ENCODE assay signal across 8 mouse cellular contexts in genomic region chr2:165825964-165826712, GRCm38 (mm10).
DNase-seq lines count a peak whose midpoint lies in the region; ATAC-seq and TF ChIP-seq lines count a peak whose summit lies in the region.

No protein-coding gene starts in this region.

- H3K4me3 ChIP-seq in embryonic fibroblast, embryonic 13.5 days (ENCODE audit: insufficient read depth, low read length), result no peak overlapping the region
- H3K4me3 ChIP-seq in heart, embryonic 14.5 days (ENCODE audit: control insufficient read depth in 1 of 2, insufficient read depth in 1 of 2, low read depth in 1 of 2, low read length in 2 of 2), result no peak overlapping the region
- H3K4me3 ChIP-seq in liver, embryonic 13.5 days (replicated peaks), result no peak overlapping the region
- H3K4me3 ChIP-seq in neural tube, embryonic 13.5 days, result no peak overlapping the region

- H3K4me2 ChIP-seq in heart, embryonic 14.5 days (ENCODE audit: low read length), result no peak overlapping the region
- H3K4me2 ChIP-seq in liver, embryonic 13.5 days, result no peak overlapping the region
- no peak overlapping the region for H3K4me2 ChIP-seq in neural tube, embryonic 13.5 days

- no peak overlapping the region for H3K27ac ChIP-seq in embryonic fibroblast, embryonic 13.5 days (ENCODE audit: insufficient read depth, low read length)
- H3K27ac ChIP-seq in heart, embryonic 14.5 days (replicated peaks in 1 of 2; ENCODE audit: control insufficient read depth in 1 of 2, insufficient read depth in 1 of 2, low read depth in 2 of 2, low read length in 2 of 2), result no peak overlapping the region
- H3K27ac ChIP-seq in liver, embryonic 13.5 days, result no peak overlapping the region
- no peak overlapping the region for H3K27ac ChIP-seq in neural tube, embryonic 13.5 days (replicated peaks)

- 76% methylated on average over 10 of the region's 10 CpGs for WGBS in heart, embryonic 14.5 days
- WGBS in liver, embryonic 13.5 days (ENCODE audit: insufficient replicate concordance), result 78% methylated on average over 10 of the region's 10 CpGs
- 64% methylated on average over 10 of the region's 10 CpGs for WGBS in neural tube, embryonic 13.5 days

- no peaks in the 10 kb centered on the region for H3K27me3 ChIP-seq in heart, embryonic 14.5 days (ENCODE audit: control insufficient read depth, insufficient read depth, low read length)
- H3K27me3 ChIP-seq in liver, embryonic 13.5 days, result no peaks in the 10 kb centered on the region
- H3K27me3 ChIP-seq in neural tube, embryonic 13.5 days, result no peaks in the 10 kb centered on the region

- ATAC-seq in heart, embryonic 14.5 days (ENCODE audit: insufficient number of reproducible peaks, insufficient read depth, low FRiP score, low read depth), result peak; percentile 51
- peak; percentile 35; the same call in 1 of the 2 replicates for ATAC-seq in liver, embryonic 13.5 days (ENCODE audit: low read depth)
- ATAC-seq in neural tube, embryonic 13.5 days (ENCODE audit: low read depth), result peak; percentile 28; the same call in 1 of the 2 replicates

- TF ChIP-seq CTCF in embryonic fibroblast, embryonic 13.5 days (IDR thresholded peaks at IDR 0.05; ENCODE audit: borderline replicate concordance, insufficient read depth, low read length), result peak; percentile 86

- H3K9me3 ChIP-seq in heart, embryonic 14.5 days (ENCODE audit: control insufficient read depth, low read length), result no peaks in the 10 kb centered on the region
- H3K9me3 ChIP-seq in liver, embryonic 13.5 days (replicated peaks), result no peaks in the 10 kb centered on the region
- no peaks in the 10 kb centered on the region for H3K9me3 ChIP-seq in neural tube, embryonic 13.5 days

- H3K36me3 ChIP-seq in heart, embryonic 14.5 days (ENCODE audit: control insufficient read depth, insufficient read depth, low read length), result peaks cover 96% of the 10 kb centered on the region
- peaks cover 99% of the 10 kb centered on the region for H3K36me3 ChIP-seq in liver, embryonic 13.5 days
- peaks cover 87% of the 10 kb centered on the region for H3K36me3 ChIP-seq in neural tube, embryonic 13.5 days

- peak; percentile 76 for DNase-seq in 3T3-L1 (ENCODE audit: low read depth, low spot score)
- peak; percentile 43 to 68 for DNase-seq in adrenal gland, postnatal 4 days (ENCODE audit: low spot score in 2 of 2)
- peak; percentile 85 to 93 for DNase-seq in kidney, postnatal 36 days
- DNase-seq in liver, embryonic 13.5 days, result no peak
- peak; percentile 89 for DNase-seq in telencephalon, adult 2 months (ENCODE audit: low read depth, low spot score)

- TF ChIP-seq POLR2A in embryonic fibroblast, embryonic 13.5 days (IDR thresholded peaks at IDR 0.05; ENCODE audit: low read depth, low read length), result no peak

- no peaks in the 10 kb centered on the region for H3K4me1 ChIP-seq in embryonic fibroblast, embryonic 13.5 days (ENCODE audit: control insufficient read depth, insufficient read depth, low read length)
- H3K4me1 ChIP-seq in heart, embryonic 14.5 days (ENCODE audit: control insufficient read depth in 2 of 2, insufficient read depth in 2 of 2, low read length in 2 of 2), result peaks cover 7 to 8% of the 10 kb centered on the region in 2 experiments; a peak in 3 of 4 replicates
- no peaks in the 10 kb centered on the region for H3K4me1 ChIP-seq in liver, embryonic 13.5 days (replicated peaks)
- peaks cover 40% of the 10 kb centered on the region for H3K4me1 ChIP-seq in neural tube, embryonic 13.5 days (replicated peaks)

- H3K9ac ChIP-seq in heart, embryonic 14.5 days (ENCODE audit: low read length), result no peak overlapping the region
- no peak overlapping the region for H3K9ac ChIP-seq in liver, embryonic 13.5 days
- no peak overlapping the region for H3K9ac ChIP-seq in neural tube, embryonic 13.5 days
